Mouse (Mus musculus) megakaryocyte, embryonic 14.5 days (primary cell): ENCODE measurements around the gene 0610030E20Rik.

ENCODE experiments used
- FLI1 ChIP-seq: IDR thresholded peaks from 2 replicates; pipeline ENCODE4 v1.6.1; 2012; ENCODE audit warnings: low read length, inconsistent platforms, mixed read lengths
- GATA1 ChIP-seq: IDR thresholded peaks from 3 replicates; pipeline ENCODE4 v1.6.1; 2012; ENCODE audit warnings: mixed read lengths, low read length, inconsistent platforms, borderline replicate concordance

GRCm38 (mm10) chr6:72380131-72380770, 33.1 kb downstream of the 0610030E20Rik start, which contains the start of gene Vamp5:
- TF ChIP-seq GATA1 (no peak), FLI1 (no peak)
